Mouse (Mus musculus): ENCODE data around the gene Pgghg. TPM values are rescaled to one million over a fixed set of nuclear protein-coding genes. Genes with fewer than 3 reads are reported as not detected.
"Not testable (repeated sequence)": the region's sequence is repeated elsewhere in the genome, so short reads cannot be mapped to it uniquely, and the experiment has no call there.

Gene Pgghg
- polyA plus RNA-seq, 1 experiment: 11.6 TPM

DNA sequence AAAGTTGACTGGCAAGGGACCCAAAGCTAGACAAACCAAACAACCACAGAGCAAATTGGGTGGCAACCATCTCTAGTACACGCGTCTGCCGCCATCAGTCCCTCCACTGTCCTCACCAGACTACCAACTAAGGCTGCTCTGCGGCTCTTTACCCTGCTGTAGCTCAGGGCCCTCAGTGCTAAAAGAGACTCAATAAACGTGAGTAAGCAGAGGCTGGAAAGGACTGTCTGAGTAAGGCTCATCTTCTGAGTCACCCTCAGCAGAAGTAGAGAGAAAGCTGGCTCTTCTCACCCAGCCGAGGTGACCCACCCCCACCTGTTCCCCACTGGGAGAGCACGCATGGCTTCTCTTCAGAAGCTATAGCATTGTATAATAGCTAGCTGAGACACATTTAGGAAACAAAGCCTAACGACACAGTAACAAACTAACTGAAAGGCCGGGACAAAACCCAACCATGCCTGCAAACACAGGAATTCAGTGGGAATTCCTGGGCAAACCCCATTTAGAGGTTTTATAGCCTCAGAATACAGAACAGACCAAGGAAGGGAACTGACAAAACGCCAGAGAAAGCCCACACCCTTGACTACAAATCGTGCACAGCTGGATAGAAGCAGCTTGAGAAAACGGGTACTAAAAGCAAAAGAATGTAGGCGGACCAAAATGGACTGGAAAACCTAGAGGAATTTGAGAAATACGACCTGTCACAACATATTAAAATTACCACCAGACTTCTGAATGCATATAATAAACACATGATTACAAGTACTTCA, 32.4 kb downstream of the Pgghg start:
- Histone ChIP-seq H3K4me2 (ENCODE audit: low read depth) (peak overlapping the region; percentile 84), H3K4me3 (no peak overlapping the region), H3ac (ENCODE audit: control insufficient read depth, insufficient read length) (no peak overlapping the region), H3K27me3 (ENCODE audit: control insufficient read depth, insufficient read depth, insufficient read length) (no peaks in the 10 kb centered on the region), H3K36me3 (ENCODE audit: control insufficient read depth, insufficient read depth) (no peaks in the 10 kb centered on the region), H3K79me2 (ENCODE audit: control insufficient read depth, insufficient read depth) (no peaks in the 10 kb centered on the region)
- TF ChIP-seq POLR2A (IDR thresholded peaks at IDR 0.05; ENCODE audit: insufficient read length, low read depth) (no peak), MYOD1 (IDR thresholded peaks at IDR 0.05; ENCODE audit: control insufficient read depth in 1 of 3, insufficient read length in 2 of 3, low read depth in 2 of 3) (peak in 1 of 3 experiments; percentile 23)

DNA sequence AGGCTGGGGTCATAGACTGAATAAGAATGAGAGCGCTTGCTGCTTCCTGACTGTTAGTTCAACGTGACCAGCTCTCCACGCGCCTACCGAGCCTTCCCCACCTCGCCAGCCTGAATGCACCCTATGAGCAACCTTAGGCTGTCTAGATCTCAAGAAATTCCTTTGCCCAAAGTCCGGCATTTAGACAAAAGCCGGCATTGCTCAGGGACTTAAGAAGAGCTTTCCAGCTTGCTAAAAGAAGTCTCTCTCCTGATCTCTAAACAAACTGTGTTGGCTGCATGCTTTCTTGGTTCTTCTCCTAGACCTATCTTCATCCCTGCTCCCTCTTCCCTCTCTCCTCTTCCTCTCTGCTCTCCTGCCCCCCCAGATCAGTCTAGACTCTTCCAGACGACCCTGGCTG, 33.7 kb downstream of the Pgghg start:
- Histone ChIP-seq H3K4me3 (no peak overlapping the region), H3K27me3 (ENCODE audit: control insufficient read depth, insufficient read depth, insufficient read length) (no peaks in the 10 kb centered on the region), H3K79me2 (ENCODE audit: control insufficient read depth, insufficient read depth) (no peaks in the 10 kb centered on the region), H3ac (ENCODE audit: control insufficient read depth, insufficient read length) (no peak overlapping the region), H3K4me2 (ENCODE audit: low read depth) (no peak overlapping the region), H3K36me3 (ENCODE audit: control insufficient read depth, insufficient read depth) (no peaks in the 10 kb centered on the region)
- TF ChIP-seq E2F4 (IDR thresholded peaks at IDR 0.05; ENCODE audit: insufficient read depth) (no peak), REST (IDR thresholded peaks at IDR 0.05; ENCODE audit: insufficient read depth, insufficient read length) (no peak), TCF12 (IDR thresholded peaks at IDR 0.05; ENCODE audit: insufficient read depth, poor library complexity, severe bottlenecking) (no peak), CEBPB (IDR thresholded peaks at IDR 0.05; ENCODE audit: insufficient read depth, poor library complexity, severe bottlenecking) (no peak), POLR2A (IDR thresholded peaks at IDR 0.05; ENCODE audit: insufficient read length, low read depth) (no peak), MYOG (IDR thresholded peaks at IDR 0.05; ENCODE audit: control insufficient read depth in 1 of 3, insufficient read depth in 1 of 3, insufficient read length in 2 of 3, low read depth in 2 of 3) (no peak)

DNA sequence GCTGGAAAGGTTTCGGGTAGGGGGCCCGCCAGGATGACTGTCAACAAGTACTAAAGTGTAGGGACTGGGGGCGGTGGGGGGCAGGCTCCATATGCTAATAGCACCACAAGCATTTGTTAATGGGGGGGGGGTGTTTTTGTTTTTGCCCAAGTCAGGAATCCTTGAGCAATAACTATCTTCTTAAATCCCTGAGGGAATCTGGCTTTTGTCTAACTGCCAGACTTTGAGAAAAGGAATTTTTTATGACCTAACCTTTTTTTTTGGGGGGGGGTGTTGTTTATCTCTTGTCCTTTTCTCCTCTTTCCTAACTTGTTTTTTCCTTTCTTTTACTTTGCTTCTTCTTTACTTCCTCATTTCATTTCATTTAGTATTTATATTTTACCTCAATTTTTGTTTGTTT, 34.3 kb downstream of the Pgghg start:
- no peak overlapping the region for H3K4me3 ChIP-seq
- TF ChIP-seq CEBPB (IDR thresholded peaks at IDR 0.05; ENCODE audit: insufficient read depth, poor library complexity, severe bottlenecking) (peak; percentile 50; the same call in 1 of the 2 replicates), TCF12 (IDR thresholded peaks at IDR 0.05; ENCODE audit: insufficient read depth, poor library complexity, severe bottlenecking) (no peak)
- no peak overlapping the region for H3ac ChIP-seq (ENCODE audit: control insufficient read depth, insufficient read length)
- no peaks in the 10 kb centered on the region for H3K27me3 ChIP-seq (ENCODE audit: control insufficient read depth, insufficient read depth, insufficient read length)
- H3K4me2 ChIP-seq (ENCODE audit: low read depth): no peak overlapping the region
- no peaks in the 10 kb centered on the region for H3K36me3 ChIP-seq (ENCODE audit: control insufficient read depth, insufficient read depth)
- no peaks in the 10 kb centered on the region for H3K79me2 ChIP-seq (ENCODE audit: control insufficient read depth, insufficient read depth)

DNA sequence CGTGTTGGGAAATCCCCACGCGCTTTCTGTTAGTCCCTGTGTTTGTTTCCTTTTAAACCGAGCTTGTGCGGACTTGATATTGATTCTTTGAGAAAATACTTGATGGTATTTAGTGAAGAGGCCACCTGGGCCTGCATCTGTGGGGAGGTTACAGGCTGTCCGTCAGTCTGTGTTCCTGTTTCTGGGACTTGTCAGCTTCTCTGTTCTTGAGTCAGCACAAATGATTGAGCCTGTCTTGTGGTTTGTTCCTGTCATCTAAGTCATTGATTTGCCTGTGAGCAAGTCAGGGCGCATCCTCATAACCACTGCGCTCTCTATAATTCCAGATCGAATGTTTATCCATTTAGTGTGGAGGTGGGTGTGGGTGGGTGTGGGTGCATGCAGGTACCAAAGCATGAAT, 35.5 kb downstream of the Pgghg start:
- not testable (repeated sequence) for H3K4me2 ChIP-seq (ENCODE audit: low read depth); H3K4me3 ChIP-seq; H3K27me3 ChIP-seq (ENCODE audit: control insufficient read depth, insufficient read depth, insufficient read length); H3ac ChIP-seq (ENCODE audit: control insufficient read depth, insufficient read length); H3K79me2 ChIP-seq (ENCODE audit: control insufficient read depth, insufficient read depth); H3K36me3 ChIP-seq (ENCODE audit: control insufficient read depth, insufficient read depth)

DNA sequence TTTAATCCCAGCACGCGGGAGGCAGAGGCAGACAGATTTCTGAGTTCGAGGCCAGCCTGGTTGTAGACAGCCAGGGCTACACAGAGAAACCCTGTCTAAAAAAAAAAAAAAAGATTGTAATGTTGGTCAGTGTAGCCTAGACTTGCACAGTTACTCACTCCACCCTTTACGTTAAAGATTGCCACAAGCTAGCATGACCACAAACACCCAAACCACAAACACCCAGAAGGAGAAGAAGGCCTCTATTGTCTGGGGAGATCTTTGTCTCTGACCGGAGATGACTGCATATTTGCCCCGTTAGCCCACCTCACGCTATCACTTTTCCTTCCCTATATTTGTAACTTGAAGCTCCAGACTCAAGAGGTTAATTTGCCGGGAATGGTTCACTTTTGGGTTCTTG, 40.5 kb downstream of the Pgghg start:
- no peaks in the 10 kb centered on the region for H3K79me2 ChIP-seq (ENCODE audit: control insufficient read depth, insufficient read depth)
- peak overlapping the region; percentile 37 for H3K4me2 ChIP-seq (ENCODE audit: low read depth)
- H3K27me3 ChIP-seq (ENCODE audit: control insufficient read depth, insufficient read depth, insufficient read length): no peaks in the 10 kb centered on the region
- H3K4me3 ChIP-seq: no peak overlapping the region
- TF ChIP-seq CEBPB (IDR thresholded peaks at IDR 0.05; ENCODE audit: insufficient read depth, poor library complexity, severe bottlenecking): 0 out of 2 replicates have a peak, but pooled peaks have one; percentile 19
- TF ChIP-seq TCF12 (IDR thresholded peaks at IDR 0.05; ENCODE audit: insufficient read depth, poor library complexity, severe bottlenecking): no peak
- H3K36me3 ChIP-seq (ENCODE audit: control insufficient read depth, insufficient read depth): no peaks in the 10 kb centered on the region
- no peak overlapping the region for H3ac ChIP-seq (ENCODE audit: control insufficient read depth, insufficient read length)

DNA sequence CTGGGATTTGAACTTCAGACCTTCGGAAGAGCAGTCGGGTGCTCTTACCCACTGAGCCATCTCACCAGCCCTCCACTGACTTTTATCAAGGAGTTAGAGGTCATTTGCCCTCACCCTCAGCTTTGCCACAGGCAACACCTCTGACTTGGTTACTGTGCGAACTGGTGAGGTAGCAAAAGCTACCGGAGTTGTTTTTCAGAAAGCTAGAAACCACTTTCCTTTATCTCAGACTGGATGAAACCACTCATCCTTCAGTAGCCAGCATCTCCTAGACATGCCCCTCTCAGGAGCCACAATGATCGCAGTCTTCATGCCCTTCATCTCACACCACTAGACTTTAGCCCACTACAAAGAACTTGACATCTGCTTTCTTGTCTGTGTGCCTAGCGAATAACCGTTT, 41.8 kb downstream of the Pgghg start:
- no peak overlapping the region for H3K4me2 ChIP-seq (ENCODE audit: low read depth)
- H3K36me3 ChIP-seq (ENCODE audit: control insufficient read depth, insufficient read depth): no peaks in the 10 kb centered on the region
- TF ChIP-seq CEBPB (IDR thresholded peaks at IDR 0.05; ENCODE audit: insufficient read depth, poor library complexity, severe bottlenecking): no peak
- no peak for TF ChIP-seq USF1 (IDR thresholded peaks at IDR 0.05; ENCODE audit: low read depth)
- no peak for TF ChIP-seq POLR2AphosphoS2 (IDR thresholded peaks at IDR 0.05; ENCODE audit: insufficient read length, low read depth)
- no peak for TF ChIP-seq TCF12 (IDR thresholded peaks at IDR 0.05; ENCODE audit: insufficient read depth, poor library complexity, severe bottlenecking)
- no peak for TF ChIP-seq E2F4 (IDR thresholded peaks at IDR 0.05; ENCODE audit: insufficient read depth)
- TF ChIP-seq MAX (IDR thresholded peaks at IDR 0.05; ENCODE audit: low read depth): no peak
- no peak for TF ChIP-seq SRF (IDR thresholded peaks at IDR 0.05; ENCODE audit: control insufficient read depth, insufficient read length, low read depth)
- no peak overlapping the region for H3K4me3 ChIP-seq
- H3K79me2 ChIP-seq (ENCODE audit: control insufficient read depth, insufficient read depth): no peaks in the 10 kb centered on the region
- no peak overlapping the region for H3ac ChIP-seq (ENCODE audit: control insufficient read depth, insufficient read length)
- no peaks in the 10 kb centered on the region for H3K27me3 ChIP-seq (ENCODE audit: control insufficient read depth, insufficient read depth, insufficient read length)
